Mouse (Mus musculus): Measurements from ENCODE around the gene Ifnk. TPM values are rescaled to one million over a fixed set of nuclear protein-coding genes. Genes with fewer than 3 reads are reported as not detected.

Ifnk gene
- polyA plus RNA-seq, 1 experiment: not detected

DNA sequence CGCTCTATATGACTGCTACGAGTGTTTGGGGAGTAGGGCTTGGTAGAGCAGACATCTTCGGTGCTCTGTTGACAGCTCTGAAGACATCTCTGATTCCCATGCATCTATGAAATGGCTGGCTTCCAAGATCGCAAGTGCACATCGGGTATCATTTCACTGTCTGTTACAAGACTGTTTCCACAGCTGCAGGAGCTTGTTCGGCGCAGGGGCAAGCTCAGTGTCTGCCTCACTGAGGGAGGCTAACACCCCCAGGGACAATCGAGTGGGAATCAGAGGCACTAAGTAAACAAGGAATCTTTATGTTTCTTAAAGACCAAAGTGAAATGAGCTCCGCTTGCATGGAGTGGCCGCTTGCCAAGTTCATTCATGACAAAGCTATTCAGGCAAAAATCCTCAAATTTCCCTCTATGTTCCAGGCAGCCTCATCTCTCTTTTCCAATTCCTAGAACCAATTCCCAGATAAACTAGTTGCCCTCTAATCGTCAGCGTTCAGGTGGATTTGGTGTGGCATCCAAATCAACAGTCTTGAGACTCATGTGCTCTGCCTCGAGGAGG is 17.8 kb downstream of the Ifnk start:
- TF ChIP-seq POLR2A (IDR thresholded peaks at IDR 0.05; ENCODE audit: control insufficient read depth, extremely low read depth, insufficient read depth, low read length, poor library complexity) (no peak), CTCF (IDR thresholded peaks at IDR 0.05; ENCODE audit: borderline replicate concordance, control insufficient read depth, extremely low read depth, insufficient read depth, low read length, poor library complexity) (no peak)
- H3K27ac ChIP-seq (ENCODE audit: control insufficient read depth, insufficient read depth, low read length): no peak overlapping the region
- 89% methylated on average over 13 of the region's 13 CpGs for WGBS

GRCm38 (mm10) chr4:35172471-35172870 is 20.6 kb downstream of the Ifnk start:
- Histone ChIP-seq H3K36me3 (ENCODE audit: control insufficient read depth, insufficient read depth, low read length) (no peaks in the 10 kb centered on the region), H3K4me3 (ENCODE audit: control insufficient read depth, insufficient read depth, low read length) (no peak overlapping the region), H3K27ac (ENCODE audit: control insufficient read depth, insufficient read depth, low read length) (no peak overlapping the region), H3K4me1 (replicated peaks; ENCODE audit: control insufficient read depth, insufficient read depth, low read length) (no peaks in the 10 kb centered on the region), H3K27me3 (ENCODE audit: control insufficient read depth, insufficient read depth, low read length) (no peaks in the 10 kb centered on the region)
- TF ChIP-seq POLR2A (IDR thresholded peaks at IDR 0.05; ENCODE audit: control insufficient read depth, extremely low read depth, insufficient read depth, low read length, poor library complexity): no peak
- no peak for TF ChIP-seq CTCF (IDR thresholded peaks at IDR 0.05; ENCODE audit: borderline replicate concordance, control insufficient read depth, extremely low read depth, insufficient read depth, low read length, poor library complexity)
- DNase-seq: no peak
- WGBS: 93% methylated on average over 2 of the region's 2 CpGs

More for the DNA sequence above, 17.8 kb downstream of the Ifnk start:
- Histone ChIP-seq H3K27me3 (ENCODE audit: control insufficient read depth, insufficient read depth, low read length) (no peaks in the 10 kb centered on the region), H3K4me3 (ENCODE audit: control insufficient read depth, insufficient read depth, low read length) (no peak overlapping the region), H3K36me3 (ENCODE audit: control insufficient read depth, insufficient read depth, low read length) (no peaks in the 10 kb centered on the region), H3K4me1 (replicated peaks; ENCODE audit: control insufficient read depth, insufficient read depth, low read length) (no peaks in the 10 kb centered on the region)
- DNase-seq: no peak

DNA sequence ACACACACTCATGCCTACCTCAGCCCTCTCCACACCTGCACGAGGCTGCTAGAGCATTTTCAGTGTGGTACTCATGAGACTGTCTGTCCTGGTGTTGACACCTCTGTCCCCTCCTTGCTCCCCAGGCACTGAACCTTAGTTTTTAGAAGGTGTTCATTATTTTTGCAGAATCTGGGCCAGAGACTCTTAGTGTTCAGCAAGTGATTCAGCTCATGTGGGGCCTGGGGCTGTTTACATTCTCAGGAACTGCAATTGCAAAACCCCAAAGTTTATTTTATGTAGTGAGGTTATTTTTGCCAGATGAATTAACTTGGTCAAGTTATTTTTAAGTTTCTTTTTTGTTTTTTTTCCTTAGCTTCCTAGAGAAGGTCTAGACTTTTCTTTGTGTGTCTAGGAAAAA is 21.7 kb downstream of the Ifnk start:
- TF ChIP-seq CTCF (IDR thresholded peaks at IDR 0.05; ENCODE audit: borderline replicate concordance, control insufficient read depth, extremely low read depth, insufficient read depth, low read length, poor library complexity): no peak
- no peak for TF ChIP-seq POLR2A (IDR thresholded peaks at IDR 0.05; ENCODE audit: control insufficient read depth, extremely low read depth, insufficient read depth, low read length, poor library complexity)
- H3K4me1 ChIP-seq (replicated peaks; ENCODE audit: control insufficient read depth, insufficient read depth, low read length): no peaks in the 10 kb centered on the region
- DNase-seq: no peak
- H3K36me3 ChIP-seq (ENCODE audit: control insufficient read depth, insufficient read depth, low read length): no peaks in the 10 kb centered on the region
- no peak overlapping the region for H3K4me3 ChIP-seq (ENCODE audit: control insufficient read depth, insufficient read depth, low read length)
- H3K27ac ChIP-seq (ENCODE audit: control insufficient read depth, insufficient read depth, low read length): no peak overlapping the region
- no peaks in the 10 kb centered on the region for H3K27me3 ChIP-seq (ENCODE audit: control insufficient read depth, insufficient read depth, low read length)
- 83% methylated on average over 1 of the region's 1 CpGs for WGBS

DNA sequence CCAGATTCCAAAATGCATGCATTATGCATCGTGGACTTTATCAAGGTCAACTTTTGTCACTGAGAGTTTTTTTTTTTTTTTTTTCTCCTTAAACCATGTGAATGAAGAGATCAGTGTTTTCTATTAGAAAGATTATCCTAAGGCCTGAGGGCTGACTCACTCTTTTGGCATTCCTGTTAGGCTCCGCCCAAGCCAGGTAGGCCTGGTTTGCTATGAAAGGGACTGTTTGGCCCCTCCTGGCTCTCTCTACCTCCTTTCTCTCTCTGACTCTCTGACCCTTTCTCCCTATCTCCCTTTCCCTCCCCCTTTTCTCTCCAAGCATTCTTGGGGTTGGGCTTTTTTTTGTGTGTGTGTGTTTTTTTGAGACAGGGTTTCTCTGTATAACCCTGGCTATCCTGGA is 23.7 kb downstream of the Ifnk start:
- Histone ChIP-seq H3K4me3 (ENCODE audit: control insufficient read depth, insufficient read depth, low read length) (no peak overlapping the region), H3K36me3 (ENCODE audit: control insufficient read depth, insufficient read depth, low read length) (no peaks in the 10 kb centered on the region), H3K27me3 (ENCODE audit: control insufficient read depth, insufficient read depth, low read length) (no peaks in the 10 kb centered on the region), H3K4me1 (replicated peaks; ENCODE audit: control insufficient read depth, insufficient read depth, low read length) (no peaks in the 10 kb centered on the region), H3K27ac (ENCODE audit: control insufficient read depth, insufficient read depth, low read length) (no peak overlapping the region)
- WGBS: 94% methylated on average over 2 of the region's 2 CpGs
- TF ChIP-seq CTCF (IDR thresholded peaks at IDR 0.05; ENCODE audit: borderline replicate concordance, control insufficient read depth, extremely low read depth, insufficient read depth, low read length, poor library complexity): no peak
- TF ChIP-seq POLR2A (IDR thresholded peaks at IDR 0.05; ENCODE audit: control insufficient read depth, extremely low read depth, insufficient read depth, low read length, poor library complexity): no peak
- DNase-seq: no peak

- H3K27ac ChIP-seq (ENCODE audit: control insufficient read depth, insufficient read depth, low read length): no peak overlapping the region
- no peak for TF ChIP-seq POLR2A (IDR thresholded peaks at IDR 0.05; ENCODE audit: control insufficient read depth, extremely low read depth, insufficient read depth, low read length, poor library complexity)
- TF ChIP-seq CTCF (IDR thresholded peaks at IDR 0.05; ENCODE audit: borderline replicate concordance, control insufficient read depth, extremely low read depth, insufficient read depth, low read length, poor library complexity): no peak
- no peaks in the 10 kb centered on the region for H3K27me3 ChIP-seq (ENCODE audit: control insufficient read depth, insufficient read depth, low read length)
- no peak for DNase-seq
- H3K4me1 ChIP-seq (replicated peaks; ENCODE audit: control insufficient read depth, insufficient read depth, low read length): no peaks in the 10 kb centered on the region
- 90% methylated on average over 12 of the region's 12 CpGs for WGBS
- no peaks in the 10 kb centered on the region for H3K36me3 ChIP-seq (ENCODE audit: control insufficient read depth, insufficient read depth, low read length)
- H3K4me3 ChIP-seq (ENCODE audit: control insufficient read depth, insufficient read depth, low read length): no peak overlapping the region
Observed at GRCm38 (mm10) chr4:35177926-35178645, 26.2 kb downstream of the Ifnk start.

- Histone ChIP-seq H3K36me3 (ENCODE audit: control insufficient read depth, insufficient read depth, low read length) (no peaks in the 10 kb centered on the region), H3K27me3 (ENCODE audit: control insufficient read depth, insufficient read depth, low read length) (no peaks in the 10 kb centered on the region), H3K4me1 (replicated peaks; ENCODE audit: control insufficient read depth, insufficient read depth, low read length) (no peaks in the 10 kb centered on the region), H3K4me3 (ENCODE audit: control insufficient read depth, insufficient read depth, low read length) (no peak overlapping the region), H3K27ac (ENCODE audit: control insufficient read depth, insufficient read depth, low read length) (no peak overlapping the region)
- TF ChIP-seq POLR2A (IDR thresholded peaks at IDR 0.05; ENCODE audit: control insufficient read depth, extremely low read depth, insufficient read depth, low read length, poor library complexity): no peak
- no peak for TF ChIP-seq CTCF (IDR thresholded peaks at IDR 0.05; ENCODE audit: borderline replicate concordance, control insufficient read depth, extremely low read depth, insufficient read depth, low read length, poor library complexity)
- 95% methylated on average over 8 of the region's 8 CpGs for WGBS
- DNase-seq: no peak
Observed at GRCm38 (mm10) chr4:35187617-35188326, 35.9 kb downstream of the Ifnk start.
